Mouse (Mus musculus): ENCODE measurements around the gene Wdr83.

Gene Wdr83

GRCm38 (mm10) chr8:85080214-85080531, 933 bp downstream of the Wdr83 start:
- DNase-seq (ENCODE audit: extremely low spot score, low read depth, low spot score): no peak

GRCm38 (mm10) chr8:85076993-85077392, 4.1 kb downstream of the Wdr83 start:
- no peak for DNase-seq (ENCODE audit: extremely low spot score, low read depth, low spot score)

- no peak for DNase-seq (ENCODE audit: extremely low spot score, low read depth, low spot score)
Observed at GRCm38 (mm10) chr8:85076001-85076400, 5.1 kb downstream of the Wdr83 start.

- no peak for DNase-seq (ENCODE audit: extremely low spot score, low read depth, low spot score)
Observed at GRCm38 (mm10) chr8:85074617-85075016, 6.5 kb downstream of the Wdr83 start.

GRCm38 (mm10) chr8:85074167-85074566, 6.9 kb downstream of the Wdr83 start:
- no peak for DNase-seq (ENCODE audit: extremely low spot score, low read depth, low spot score)

- DNase-seq (ENCODE audit: extremely low spot score, low read depth, low spot score): no peak
Observed at GRCm38 (mm10) chr8:85073041-85073612, 8.0 kb downstream of the Wdr83 start.

- DNase-seq (ENCODE audit: extremely low spot score, low read depth, low spot score): no peak
Observed at GRCm38 (mm10) chr8:85072364-85072929, 8.7 kb downstream of the Wdr83 start.

GRCm38 (mm10) chr8:85071514-85072281, 9.4 kb downstream of the Wdr83 start, which contains the start of gene Dhps:
Gene Dhps (plus strand): TSS chr8:85071757.
- DNase-seq (ENCODE audit: extremely low spot score, low read depth, low spot score): no peak

GRCm38 (mm10) chr8:85071041-85071440, 10.1 kb downstream of the Wdr83 start:
- DNase-seq (ENCODE audit: extremely low spot score, low read depth, low spot score): no peak

GRCm38 (mm10) chr8:85067982-85068381, 13.1 kb downstream of the Wdr83 start, which contains the start of gene Gm5741:
Gene Gm5741 (minus strand): TSS chr8:85067982.
- no peak for DNase-seq (ENCODE audit: extremely low spot score, low read depth, low spot score)

GRCm38 (mm10) chr8:85067155-85067554, 14.0 kb downstream of the Wdr83 start:
- DNase-seq (ENCODE audit: extremely low spot score, low read depth, low spot score): no peak

GRCm38 (mm10) chr8:85065213-85065612, 15.9 kb downstream of the Wdr83 start:
- no peak for DNase-seq (ENCODE audit: extremely low spot score, low read depth, low spot score)

- DNase-seq (ENCODE audit: extremely low spot score, low read depth, low spot score): no peak
Observed at GRCm38 (mm10) chr8:85062603-85063002, 18.5 kb downstream of the Wdr83 start.

- no peak for DNase-seq (ENCODE audit: extremely low spot score, low read depth, low spot score)
Observed at GRCm38 (mm10) chr8:85059879-85060616, 21.1 kb downstream of the Wdr83 start, which contains the start of gene Fbxw9. Gene Fbxw9 (plus strand): TSS chr8:85060055.

- DNase-seq (ENCODE audit: extremely low spot score, low read depth, low spot score): no peak
Observed at GRCm38 (mm10) chr8:85057367-85057766, 23.7 kb downstream of the Wdr83 start.

- no peak for DNase-seq (ENCODE audit: extremely low spot score, low read depth, low spot score)
Observed at GRCm38 (mm10) chr8:85043619-85044018, 37.5 kb downstream of the Wdr83 start.

GRCm38 (mm10) chr8:85037681-85038531, 43.2 kb downstream of the Wdr83 start:
- no peak for DNase-seq (ENCODE audit: extremely low spot score, low read depth, low spot score)

- no peak for DNase-seq (ENCODE audit: extremely low spot score, low read depth, low spot score)
Observed at GRCm38 (mm10) chr8:85037366-85037680, 43.8 kb downstream of the Wdr83 start.

GRCm38 (mm10) chr8:85036718-85037365, 44.3 kb downstream of the Wdr83 start, which contains the start of gene Tnpo2:
Gene Tnpo2 (plus strand): TSS chr8:85036915.
- peak; percentile 89 for DNase-seq (ENCODE audit: extremely low spot score, low read depth, low spot score)

GRCm38 (mm10) chr8:85036381-85036717, 44.8 kb downstream of the Wdr83 start:
- no peak for DNase-seq (ENCODE audit: extremely low spot score, low read depth, low spot score)
